Mouse (Mus musculus) brown adipose tissue, adult 24 weeks (tissue): ENCODE measurements around the gene Olfr1360. TPM values are rescaled to one million over a fixed set of nuclear protein-coding genes. Genes with fewer than 3 reads are reported as not detected.
"Not testable (repeated sequence)": the region's sequence is repeated elsewhere in the genome, so short reads cannot be mapped to it uniquely, and the experiment has no call there.

Experiments
- H3K27ac ChIP-seq: fragments of 200-500 bp; replicated peaks from 2 replicates; pipeline ENCODE4 v1.5.1; 2012; ENCODE audit warnings: low read depth, mild to moderate bottlenecking, low read length
- H3K4me1 ChIP-seq: fragments of 200-500 bp; 2 replicates; pipeline ENCODE4 v1.6.1; 2012; ENCODE audit warnings: low read length, mixed read lengths; ENCODE audit not compliant: control insufficient read depth, insufficient read depth, insufficient read length
- H3K4me3 ChIP-seq: fragments of 200-500 bp; 2 replicates; pipeline ENCODE4 v1.5.1; 2012; ENCODE audit warnings: low read depth, mild to moderate bottlenecking, low read length, moderate library complexity; ENCODE audit not compliant: insufficient read depth
- polyA plus RNA-seq: library from polyadenylated mRNA; stranded (reverse); fragments of >200 nt; gene quantifications from 2 replicates; pipeline ENCODE4 v1.2.4, GENCODE M21; 2012; ENCODE audit not compliant: missing spikeins, insufficient read depth, insufficient read length

Olfr1360 gene
- not detected in 2 replicates for polyA plus RNA-seq

GRCm38 (mm10) chr13:21677305-21677704, at the start of gene Olfr1360:
Gene Olfr1360, minus strand, starts transcription at chr13:21677405.
- Histone ChIP-seq H3K4me1 (no peaks in the 10 kb centered on the region), H3K4me3 (no peak within 1 kb of the TSS), H3K27ac (no peak within 1 kb of the TSS)

GRCm38 (mm10) chr13:21722993-21723836, 46.0 kb upstream of the Olfr1360 start:
- Histone ChIP-seq H3K27ac (no peak overlapping the region), H3K4me3 (no peak overlapping the region), H3K4me1 (no peaks in the 10 kb centered on the region)

- Histone ChIP-seq H3K4me3 (peak overlapping the region; percentile 55), H3K27ac (no peak overlapping the region), H3K4me1 (no peaks in the 10 kb centered on the region)
Observed at GRCm38 (mm10) chr13:21722373-21722925, 45.2 kb upstream of the Olfr1360 start.

GRCm38 (mm10) chr13:21721757-21722372, 44.7 kb upstream of the Olfr1360 start, which contains the start of gene Hist1h2bm:
Gene Hist1h2bm, plus strand, starts transcription at chr13:21722044.
- H3K4me3 ChIP-seq, result peak within 1 kb of the TSS; percentile 55
- H3K27ac ChIP-seq, H3K4me1 ChIP-seq: not testable (repeated sequence)

- not testable (repeated sequence) for H3K4me1 ChIP-seq, H3K27ac ChIP-seq
- peak overlapping the region; percentile 53 for H3K4me3 ChIP-seq
Observed at GRCm38 (mm10) chr13:21721107-21721756, 44.0 kb upstream of the Olfr1360 start.

GRCm38 (mm10) chr13:21718381-21719080, 41.3 kb upstream of the Olfr1360 start:
- Histone ChIP-seq H3K27ac (no peak overlapping the region), H3K4me1 (peaks cover 7% of the 10 kb centered on the region; the same call in 1 of the 2 replicates), H3K4me3 (no peak overlapping the region)

GRCm38 (mm10) chr13:21717397-21718357, 40.5 kb upstream of the Olfr1360 start, which contains the start of gene Hist1h3h:
Gene Hist1h3h, plus strand, starts transcription at chr13:21717659.
- Histone ChIP-seq H3K27ac (peak within 1 kb of the TSS; percentile 11; the same call in 1 of the 2 replicates), H3K4me3 (peak within 1 kb of the TSS; percentile 58)
- not testable (repeated sequence) for H3K4me1 ChIP-seq

- peak overlapping the region; percentile 70 for H3K4me3 ChIP-seq
- not testable (repeated sequence) for H3K4me1 ChIP-seq
- peak overlapping the region; percentile 11; the same call in 1 of the 2 replicates for H3K27ac ChIP-seq
Observed at GRCm38 (mm10) chr13:21716540-21717391, 39.6 kb upstream of the Olfr1360 start.

- H3K4me1 ChIP-seq, result not testable (repeated sequence)
- Histone ChIP-seq H3K4me3 (peak within 1 kb of the TSS; percentile 70), H3K27ac (peak within 1 kb of the TSS; percentile 11; the same call in 1 of the 2 replicates)
Observed at GRCm38 (mm10) chr13:21715864-21716539, 38.8 kb upstream of the Olfr1360 start, which contains the start of the genes Hist1h2bl and Hist1h2ai. Gene Hist1h2bl, minus strand, starts transcription at chr13:21716143. Gene Hist1h2ai, plus strand, starts transcription at chr13:21716422.

GRCm38 (mm10) chr13:21715131-21715863, 38.1 kb upstream of the Olfr1360 start:
- Histone ChIP-seq H3K27ac (no peak overlapping the region), H3K4me3 (peak overlapping the region; percentile 46), H3K4me1 (peaks cover 7% of the 10 kb centered on the region; the same call in 1 of the 2 replicates)

GRCm38 (mm10) chr13:21714725-21715124, 37.5 kb upstream of the Olfr1360 start:
- H3K4me3 ChIP-seq, result peak overlapping the region; percentile 46; the same call in 1 of the 2 replicates
- no peak overlapping the region for H3K27ac ChIP-seq
- H3K4me1 ChIP-seq, result peaks cover 7% of the 10 kb centered on the region; the same call in 1 of the 2 replicates

- no peak overlapping the region for H3K27ac ChIP-seq
- H3K4me3 ChIP-seq, result peak overlapping the region; percentile 59
- H3K4me1 ChIP-seq, result peaks cover 3% of the 10 kb centered on the region; the same call in 1 of the 2 replicates
Observed at GRCm38 (mm10) chr13:21711698-21712097, 34.5 kb upstream of the Olfr1360 start.
